Mouse (Mus musculus) erythroblast, embryonic 14.5 days (primary cell): ENCODE data around the gene Dctn1. TPM values are rescaled to one million over a fixed set of nuclear protein-coding genes. Genes with fewer than 3 reads are reported as not detected.
A peak's percentile ranks its signal among the peaks of the same experiment; 100 is the strongest.

Experiments
- H3K27me3 ChIP-seq: 2 replicates; pipeline ENCODE4 v1.6.1; 2012; ENCODE audit warnings: inconsistent platforms; ENCODE audit not compliant: control insufficient read depth
- H3K36me3 ChIP-seq: 2 replicates; pipeline ENCODE4 v1.6.1; 2012; ENCODE audit warnings: mild to moderate bottlenecking, inconsistent platforms; ENCODE audit not compliant: control insufficient read depth
- H3K4me1 ChIP-seq: 2 replicates; pipeline ENCODE4 v1.6.1; 2012; ENCODE audit warnings: inconsistent platforms; ENCODE audit not compliant: control insufficient read depth
- H3K4me3 ChIP-seq: replicated peaks from 2 replicates; pipeline ENCODE3; 2012; ENCODE audit warnings: moderate library complexity, mild to moderate bottlenecking, inconsistent platforms
- H3K9me3 ChIP-seq: 2 replicates; pipeline ENCODE4 v1.6.1; 2012; ENCODE audit warnings: low read length, inconsistent platforms, mixed read lengths; ENCODE audit not compliant: control insufficient read depth
- GATA1 ChIP-seq: IDR thresholded peaks from 2 replicates; pipeline ENCODE4 v1.6.1; 2012; ENCODE audit warnings: low read length, inconsistent platforms, mixed read lengths
- TAL1 ChIP-seq: IDR thresholded peaks from 3 replicates; pipeline ENCODE4 v1.6.1; 2012; ENCODE audit warnings: low read length, inconsistent platforms, mixed read lengths
- polyA plus RNA-seq: library from polyadenylated mRNA; stranded (reverse); fragments of >175 nt; gene quantifications from 2 replicates; pipeline ENCODE4 v1.2.3, GENCODE M21; 2012

Dctn1 gene
- polyA plus RNA-seq, 1 experiment: 36.9 TPM

GRCm38 (mm10) chr6:83135571-83136161 is 30.1 kb upstream of the Dctn1 start:
- H3K4me3 ChIP-seq: peak overlapping the region; percentile 56
- no peaks in the 10 kb centered on the region for H3K9me3 ChIP-seq
- TF ChIP-seq TAL1: no peak
- TF ChIP-seq GATA1: no peak
- H3K27me3 ChIP-seq: peaks cover 70% of the 10 kb centered on the region
- H3K4me1 ChIP-seq: peaks cover 26% of the 10 kb centered on the region
- no peaks in the 10 kb centered on the region; the same call in 1 of the 2 replicates for H3K36me3 ChIP-seq

- no peak for TF ChIP-seq TAL1
- TF ChIP-seq GATA1: no peak
- H3K36me3 ChIP-seq: no peaks in the 10 kb centered on the region; the same call in 1 of the 2 replicates
- no peaks in the 10 kb centered on the region for H3K9me3 ChIP-seq
- peak overlapping the region; percentile 56 for H3K4me3 ChIP-seq
- peaks cover 75% of the 10 kb centered on the region for H3K27me3 ChIP-seq
- H3K4me1 ChIP-seq: peaks cover 26% of the 10 kb centered on the region
Measured at GRCm38 (mm10) chr6:83136291-83136880, 29.3 kb upstream of the Dctn1 start.

DNA sequence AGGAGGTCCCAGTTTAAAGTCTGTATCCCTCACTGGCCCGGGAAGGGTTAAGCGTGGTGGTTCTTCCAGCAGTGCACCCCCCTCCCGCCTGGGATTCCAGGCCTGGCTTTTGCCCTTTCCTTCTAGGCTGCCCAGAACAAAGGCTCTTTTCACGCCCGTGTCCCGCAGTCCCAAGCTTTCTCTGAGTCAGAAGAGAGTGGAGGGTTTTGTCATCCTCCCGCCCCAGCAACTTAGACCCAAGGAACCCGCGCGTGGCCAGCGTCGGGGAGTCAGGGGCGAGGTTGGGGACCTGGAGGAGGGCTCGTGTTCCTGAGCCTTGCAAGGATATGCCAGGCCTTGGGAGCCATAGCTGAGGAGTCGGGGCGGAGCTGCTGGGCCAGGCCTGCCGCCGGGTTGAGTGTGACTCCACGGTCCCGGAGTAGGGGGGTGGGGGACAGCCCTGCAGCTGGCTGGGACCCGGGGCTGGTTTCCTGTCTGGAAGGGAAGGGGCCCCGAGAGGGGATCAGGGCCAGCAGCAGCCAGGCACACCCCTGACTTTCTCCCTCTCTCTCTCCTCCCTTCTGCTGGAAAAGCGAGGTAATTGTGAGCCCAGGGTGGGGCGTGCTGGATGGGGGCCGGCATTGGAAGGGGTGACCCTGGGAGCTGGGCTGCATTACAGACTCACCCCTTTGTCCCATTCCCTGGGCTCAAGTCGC is 28.7 kb upstream of the Dctn1 start:
- Histone ChIP-seq H3K36me3 (no peaks in the 10 kb centered on the region; the same call in 1 of the 2 replicates), H3K27me3 (peaks cover 78% of the 10 kb centered on the region), H3K4me3 (peak overlapping the region; percentile 56), H3K9me3 (no peaks in the 10 kb centered on the region), H3K4me1 (peaks cover 26% of the 10 kb centered on the region)
- TF ChIP-seq GATA1 (no peak), TAL1 (no peak)

- Histone ChIP-seq H3K27me3 (peaks cover 81% of the 10 kb centered on the region), H3K4me3 (peak overlapping the region; percentile 56), H3K4me1 (peaks cover 26% of the 10 kb centered on the region), H3K36me3 (no peaks in the 10 kb centered on the region; the same call in 1 of the 2 replicates), H3K9me3 (no peaks in the 10 kb centered on the region)
- TF ChIP-seq TAL1 (no peak), GATA1 (no peak)
Measured at GRCm38 (mm10) chr6:83137576-83137950, 28.2 kb upstream of the Dctn1 start.

GRCm38 (mm10) chr6:83138056-83138455 is 27.7 kb upstream of the Dctn1 start:
- H3K4me1 ChIP-seq: peaks cover 26% of the 10 kb centered on the region
- H3K9me3 ChIP-seq: no peaks in the 10 kb centered on the region
- H3K27me3 ChIP-seq: peaks cover 86% of the 10 kb centered on the region
- TF ChIP-seq GATA1 (no peak), TAL1 (no peak)
- H3K36me3 ChIP-seq: no peaks in the 10 kb centered on the region; the same call in 1 of the 2 replicates
- peak overlapping the region; percentile 56 for H3K4me3 ChIP-seq

DNA sequence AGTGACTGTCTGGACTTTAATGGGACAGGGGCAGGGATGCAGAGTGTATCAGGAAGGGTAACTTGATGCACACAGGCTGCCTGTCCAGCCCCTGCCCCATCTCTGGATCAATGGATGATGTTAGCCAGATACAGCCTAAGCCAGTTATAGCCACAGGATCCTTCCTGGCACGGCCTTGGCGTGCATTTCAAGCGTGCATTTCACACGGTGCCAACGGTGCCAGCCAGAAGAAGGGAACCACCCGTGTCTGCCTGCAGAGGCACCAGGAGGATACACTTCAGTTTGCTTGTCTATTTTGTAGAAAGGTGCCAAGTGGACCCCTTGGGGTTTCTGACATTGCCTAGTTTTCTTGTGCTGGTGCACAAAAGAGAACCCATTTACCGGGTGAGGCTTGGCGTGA is 25.7 kb upstream of the Dctn1 start:
- no peak overlapping the region for H3K4me3 ChIP-seq
- no peaks in the 10 kb centered on the region for H3K9me3 ChIP-seq
- no peaks in the 10 kb centered on the region; the same call in 1 of the 2 replicates for H3K36me3 ChIP-seq
- peaks cover 23% of the 10 kb centered on the region for H3K4me1 ChIP-seq
- TF ChIP-seq TAL1 (no peak), GATA1 (no peak)
- H3K27me3 ChIP-seq: peaks cover 84% of the 10 kb centered on the region

- TF ChIP-seq TAL1: no peak
- TF ChIP-seq GATA1: no peak
- Histone ChIP-seq H3K36me3 (no peaks in the 10 kb centered on the region; the same call in 1 of the 2 replicates), H3K4me3 (no peak overlapping the region), H3K4me1 (peaks cover 18% of the 10 kb centered on the region), H3K27me3 (peaks cover 68% of the 10 kb centered on the region), H3K9me3 (no peaks in the 10 kb centered on the region)
Measured at GRCm38 (mm10) chr6:83141636-83142035, 24.1 kb upstream of the Dctn1 start.

GRCm38 (mm10) chr6:83142211-83142731 is 23.4 kb upstream of the Dctn1 start:
- peaks cover 61% of the 10 kb centered on the region for H3K27me3 ChIP-seq

DNA sequence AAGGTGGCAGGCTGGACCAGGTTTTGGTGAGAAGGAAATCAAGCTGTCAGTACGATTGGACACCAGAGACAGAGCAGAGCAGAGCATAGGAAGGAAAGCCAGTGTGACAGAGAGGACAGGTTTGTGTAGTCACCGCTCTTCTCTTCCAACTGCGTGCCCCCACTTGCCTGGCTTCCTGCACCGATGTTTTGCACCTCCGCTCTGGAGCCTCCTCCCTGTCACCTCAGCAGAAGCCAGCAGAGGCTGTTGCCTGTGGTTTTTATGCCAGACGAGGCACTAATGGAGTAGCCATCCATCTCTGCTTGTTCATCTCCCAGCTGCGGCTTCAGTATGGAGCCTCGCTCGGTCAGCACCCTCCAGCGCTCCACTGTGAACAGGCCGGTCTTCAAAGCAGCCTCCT is 22.8 kb upstream of the Dctn1 start:
- Histone ChIP-seq H3K9me3 (no peaks in the 10 kb centered on the region), H3K4me3 (no peak overlapping the region), H3K4me1 (peaks cover 5% of the 10 kb centered on the region), H3K36me3 (no peaks in the 10 kb centered on the region; the same call in 1 of the 2 replicates), H3K27me3 (peaks cover 55% of the 10 kb centered on the region)
- TF ChIP-seq GATA1: no peak
- TF ChIP-seq TAL1: no peak

More at GRCm38 (mm10) chr6:83142211-83142731, 23.4 kb upstream of the Dctn1 start:
- H3K4me3 ChIP-seq: no peak overlapping the region
- TF ChIP-seq GATA1 (no peak), TAL1 (no peak)
- no peaks in the 10 kb centered on the region for H3K9me3 ChIP-seq
- H3K4me1 ChIP-seq: peaks cover 12% of the 10 kb centered on the region
- no peaks in the 10 kb centered on the region; the same call in 1 of the 2 replicates for H3K36me3 ChIP-seq
